Mouse (Mus musculus) liver, adult 2 months (tissue): Measurements from ENCODE around the gene Abcc6.

Source experiments
- CTCF ChIP-seq: fragments of 200-500 bp; IDR thresholded peaks from 2 replicates; pipeline ENCODE4 v1.5.1; 2011; ENCODE audit warnings: low read depth, low read length, control low read depth
- POLR2A ChIP-seq: fragments of 200-500 bp; IDR thresholded peaks from 2 replicates; pipeline ENCODE4 v1.6.1; 2011; ENCODE audit warnings: low read length, control low read depth; ENCODE audit not compliant: insufficient read depth; ENCODE audit errors: extremely low read depth

GRCm38 (mm10) chr7:46053566-46053965 lies 23.5 kb upstream of the Abcc6 start:
- TF ChIP-seq POLR2A (no peak), CTCF (no peak)
